Mouse (Mus musculus): ENCODE measurements around the gene Dpp10. TPM values are rescaled to one million over a fixed set of nuclear protein-coding genes. Genes with fewer than 3 reads are reported as not detected.

The Dpp10 gene
- under 1 TPM; 0.06 to 0.17 TPM for polyA plus RNA-seq (2017; shearing (Covaris generic))

DNA sequence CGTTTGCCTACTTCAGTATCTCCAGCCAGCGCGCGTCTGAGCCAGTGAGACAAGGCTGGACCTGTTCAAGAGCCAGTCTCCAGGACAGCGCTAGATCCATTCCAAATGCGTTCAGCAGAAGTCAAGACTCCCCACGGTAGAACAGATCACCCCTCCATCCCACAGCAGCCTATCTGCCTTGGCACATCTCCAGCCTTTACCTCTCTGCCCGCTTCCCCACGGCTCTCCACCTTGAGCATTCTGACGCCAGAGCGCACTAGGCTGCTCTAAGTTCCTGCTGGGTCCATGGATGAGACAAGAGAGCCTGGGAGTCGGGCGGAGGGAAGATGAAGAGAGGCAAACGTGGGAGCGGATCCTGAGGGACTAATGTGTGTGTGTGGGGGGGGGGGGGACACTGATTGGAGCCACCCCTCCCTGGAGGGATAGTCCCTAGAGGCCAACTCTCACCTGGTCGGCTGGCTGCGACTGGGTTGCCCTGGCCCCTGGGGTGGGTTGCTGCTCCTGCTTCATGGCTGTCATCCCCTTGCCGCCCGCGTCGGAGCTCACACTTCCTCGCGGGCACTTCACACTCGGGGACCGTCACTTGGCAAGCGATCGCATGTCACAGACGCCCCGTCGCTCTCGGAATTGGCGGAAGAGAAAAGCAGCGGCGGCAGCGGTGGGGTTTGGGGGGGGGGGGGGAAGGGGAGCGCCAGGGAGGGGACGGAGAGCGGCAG is at the start of gene Dpp10:
Gene Dpp10 (minus strand): TSS at position 635 of the 716 bp plus-strand sequence.

All from inflammation-experienced regulatory T-cells (primary cell).